Mouse (Mus musculus) midbrain, embryonic 10.5 days (tissue): ENCODE measurements around the gene Clip2. TPM values are rescaled to one million over a fixed set of nuclear protein-coding genes. Genes with fewer than 3 reads are reported as not detected.
"Not testable (repeated sequence)": the region's sequence is repeated elsewhere in the genome, so short reads cannot be mapped to it uniquely, and the experiment has no call there.

Experiments
- DNase-seq: peaks from one replicate; pipeline ENCODE4 v3.0.0-alpha.2; 2017; ENCODE audit warnings: low spot score
- H3K27ac ChIP-seq: fragments of 300-500 bp; sonication (generic); replicated peaks from 2 replicates; pipeline ENCODE4 v1.5.1; 2016; ENCODE audit warnings: mild to moderate bottlenecking
- H3K27me3 ChIP-seq: fragments of 300-500 bp; sonication (generic); 2 replicates; pipeline ENCODE4 v1.6.1; 2016; ENCODE audit warnings: low read depth, mild to moderate bottlenecking; ENCODE audit not compliant: poor library complexity, severe bottlenecking
- H3K36me3 ChIP-seq: fragments of 300-500 bp; sonication (generic); 2 replicates; pipeline ENCODE4 v1.6.1; 2016; ENCODE audit warnings: mild to moderate bottlenecking, moderate library complexity
- H3K4me1 ChIP-seq: fragments of 300-500 bp; sonication (generic); 2 replicates; pipeline ENCODE4 v1.6.1; 2016
- H3K4me3 ChIP-seq: fragments of 300-500 bp; sonication (generic); 2 replicates; pipeline ENCODE4 v1.5.1; 2016; ENCODE audit warnings: mild to moderate bottlenecking, moderate library complexity
- H3K9me3 ChIP-seq: fragments of 300-500 bp; sonication (generic); replicated peaks from 2 replicates; pipeline ENCODE4 v1.6.1; 2016; ENCODE audit warnings: mild to moderate bottlenecking
- whole genome bisulfite sequencing: fragments of 180-500 bp; shearing (Covaris S2); methylation state at CpG from one replicate; pipeline ENCODE4 v1.1.7; 2016; 5-methylcytosine and 5-hydroxymethylcytosine counted together
- polyA plus RNA-seq: library from polyadenylated mRNA; unstranded; fragments of >200 nt; fragmentation: Nextera tagmentation; extraction: Ambion mirVana; gene quantifications from 2 replicates; pipeline ENCODE4 v1.2.1, GENCODE M21; 2016

Clip2 gene
- polyA plus RNA-seq, 1 experiment from 2014 or later = 4.6 TPM

DNA sequence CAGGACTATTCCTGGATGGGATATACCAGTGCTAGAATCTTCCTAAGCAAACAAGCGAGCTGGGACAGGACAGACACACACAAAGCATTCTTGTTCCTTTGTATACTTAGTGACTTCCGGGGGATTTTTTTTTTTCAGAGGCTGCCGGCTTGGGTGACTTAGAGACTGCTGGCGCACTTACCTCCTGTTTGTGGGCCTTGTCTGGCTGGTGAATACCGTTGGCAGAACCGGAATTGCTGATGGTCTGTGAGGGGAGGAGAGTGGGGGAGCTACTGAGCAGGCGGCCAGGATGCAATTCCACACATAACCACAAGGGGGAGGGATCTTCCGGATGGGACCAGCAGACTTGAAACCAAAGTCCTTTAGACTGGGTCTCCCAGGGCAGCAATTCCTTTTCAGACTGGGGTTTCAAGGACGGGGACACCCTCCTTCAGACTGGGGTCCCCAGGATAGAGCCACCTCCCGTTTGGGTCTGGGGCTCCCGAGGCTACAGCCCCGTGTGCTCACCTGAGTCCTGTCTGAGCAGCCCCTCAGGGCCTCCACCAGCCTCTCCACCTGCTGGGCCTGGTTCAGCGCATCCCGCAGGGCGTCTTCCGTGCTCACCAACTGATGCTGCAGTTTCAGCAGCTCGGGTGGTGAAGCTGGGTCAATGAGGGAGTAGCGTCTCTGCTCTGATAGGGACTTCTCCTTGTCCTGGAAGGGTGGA, 60.4 kb downstream of the Clip2 start:
- WGBS = 27% methylated on average over 18 of the region's 18 CpGs
- H3K36me3 ChIP-seq = peaks cover 81% of the 10 kb centered on the region
- peaks cover 7% of the 10 kb centered on the region for H3K4me1 ChIP-seq
- H3K27me3 ChIP-seq = no peaks in the 10 kb centered on the region
- H3K9me3 ChIP-seq = 0 out of 2 replicates have a peak, but pooled peaks cover under 1% of the 10 kb centered on the region
- H3K4me3 ChIP-seq = no peak overlapping the region
- 0 out of 2 replicates have a peak overlapping the region, but pooled peaks have one; percentile 19 for H3K27ac ChIP-seq
- DNase-seq = peak; percentile 87

DNA sequence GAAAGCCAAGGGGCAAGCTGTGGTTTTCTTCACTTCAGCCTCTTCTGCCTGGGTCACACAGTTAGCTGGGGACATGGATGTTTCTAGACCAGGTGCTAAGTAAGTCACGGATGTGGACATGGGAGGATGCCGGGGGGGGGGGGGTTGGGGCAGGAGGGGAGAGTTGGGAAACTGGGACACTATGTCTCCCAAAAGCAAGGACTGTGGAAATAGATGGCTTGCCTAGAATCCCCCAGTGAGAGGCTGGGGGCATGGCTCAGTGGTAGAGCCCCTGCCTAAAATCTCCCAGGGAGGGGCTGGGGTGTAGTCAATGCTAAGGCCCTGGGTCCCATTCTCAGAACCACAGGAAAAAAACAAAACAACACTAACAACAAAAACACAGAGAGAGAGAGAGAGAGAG, 61.0 kb downstream of the Clip2 start:
- DNase-seq = no peak
- no peaks in the 10 kb centered on the region for H3K27me3 ChIP-seq
- H3K27ac ChIP-seq = no peak overlapping the region
- H3K36me3 ChIP-seq = peaks cover 74% of the 10 kb centered on the region
- H3K9me3 ChIP-seq = no peaks in the 10 kb centered on the region
- H3K4me1 ChIP-seq = peaks cover 7% of the 10 kb centered on the region
- WGBS = 90% methylated on average over 2 of the region's 2 CpGs
- H3K4me3 ChIP-seq = no peak overlapping the region

DNA sequence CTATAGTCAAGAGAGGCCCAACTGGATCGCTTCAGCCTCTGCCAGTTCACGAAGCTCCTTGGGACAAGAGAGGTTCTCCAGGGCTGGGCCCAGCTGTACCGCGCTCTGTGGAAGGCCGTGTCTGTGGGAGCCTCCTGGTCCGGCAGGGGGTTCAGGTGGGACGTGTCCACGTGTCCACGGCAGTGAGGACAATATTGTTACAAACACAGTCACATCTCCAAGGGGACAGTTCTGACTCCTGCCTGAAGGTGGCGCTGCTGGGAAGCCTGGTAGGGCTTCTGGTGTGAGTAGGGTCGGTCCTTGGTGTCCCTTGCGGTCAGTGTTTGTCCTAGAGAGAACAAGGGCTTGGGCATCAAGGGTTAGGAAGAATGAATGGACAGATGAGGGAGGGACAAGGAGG, 61.8 kb downstream of the Clip2 start:
- DNase-seq = peak; percentile 35
- peaks cover 67% of the 10 kb centered on the region for H3K36me3 ChIP-seq
- no peaks in the 10 kb centered on the region for H3K27me3 ChIP-seq
- no peak overlapping the region for H3K4me3 ChIP-seq
- peaks cover 7% of the 10 kb centered on the region for H3K4me1 ChIP-seq
- H3K27ac ChIP-seq = no peak overlapping the region
- H3K9me3 ChIP-seq = no peaks in the 10 kb centered on the region
- WGBS = 91% methylated on average over 12 of the region's 12 CpGs

DNA sequence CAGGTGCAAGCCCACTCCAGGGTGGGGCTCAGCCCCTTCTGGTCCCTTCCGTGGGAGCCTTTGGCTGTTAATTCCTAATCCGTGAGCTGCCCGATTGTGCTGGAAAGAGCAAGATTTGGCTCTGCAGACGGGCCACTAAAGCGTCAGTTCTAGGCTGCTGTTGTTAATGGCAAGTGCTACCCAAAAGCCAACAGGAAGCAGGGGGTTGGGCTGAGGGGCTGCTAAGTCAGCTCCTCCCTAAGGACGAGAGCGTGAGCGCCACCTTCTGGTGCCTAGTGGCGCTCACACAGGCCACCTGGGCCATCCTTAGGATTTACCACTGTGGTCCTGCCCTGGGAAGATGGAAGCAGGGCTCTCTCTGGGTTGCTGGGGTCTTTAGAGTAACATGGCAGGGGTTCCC, 62.7 kb downstream of the Clip2 start:
- peak overlapping the region; percentile 28; the same call in 1 of the 2 replicates for H3K27ac ChIP-seq
- H3K9me3 ChIP-seq = no peaks in the 10 kb centered on the region
- H3K4me3 ChIP-seq = no peak overlapping the region
- 27% methylated on average over 9 of the region's 9 CpGs for WGBS
- H3K27me3 ChIP-seq = no peaks in the 10 kb centered on the region
- DNase-seq = peak; percentile 43
- H3K36me3 ChIP-seq = peaks cover 59% of the 10 kb centered on the region
- peaks cover 7% of the 10 kb centered on the region for H3K4me1 ChIP-seq

DNA sequence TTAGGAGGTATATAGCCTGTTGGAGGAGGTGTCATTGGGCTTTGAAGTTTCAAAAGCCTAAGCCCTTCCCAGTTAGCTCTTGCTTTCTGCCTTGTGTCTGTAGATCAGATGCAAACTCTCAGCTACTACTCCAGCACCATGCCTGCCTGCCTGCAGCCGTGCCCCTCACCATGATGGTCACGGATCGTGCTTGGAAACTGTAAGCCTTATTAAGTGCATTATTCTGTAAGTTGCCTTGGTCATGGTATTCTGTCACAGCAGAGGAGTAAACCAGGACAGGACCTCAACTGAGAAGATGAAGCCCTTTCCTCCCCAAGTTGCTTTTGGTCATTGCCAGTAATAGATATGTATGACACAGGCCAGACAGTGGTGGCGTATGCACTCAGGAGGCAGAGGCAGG, 63.6 kb downstream of the Clip2 start:
- peaks cover 7% of the 10 kb centered on the region for H3K4me1 ChIP-seq
- 92% methylated on average over 4 of the region's 4 CpGs for WGBS
- no peak for DNase-seq

DNA sequence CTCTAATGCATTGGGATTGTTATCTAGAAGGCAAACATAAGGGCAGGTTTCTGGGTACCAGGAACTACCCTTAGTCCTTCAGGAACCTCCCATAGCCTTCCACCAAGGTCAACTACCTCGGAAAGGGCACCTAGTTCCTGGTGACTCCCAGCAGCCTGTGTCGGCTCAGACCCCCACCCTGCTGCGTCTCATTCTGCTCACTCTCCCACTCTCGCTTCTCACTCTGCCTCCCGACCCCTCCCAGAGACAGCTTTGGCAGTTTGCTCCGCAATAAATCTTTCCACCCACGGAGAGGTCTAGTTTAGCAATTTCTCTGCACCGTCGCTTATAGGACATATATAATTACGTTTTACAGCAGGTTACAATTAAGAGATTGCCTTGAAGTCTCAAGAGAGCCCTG, 64.2 kb downstream of the Clip2 start:
- Histone ChIP-seq H3K36me3 (peaks cover 44% of the 10 kb centered on the region), H3K27me3 (no peaks in the 10 kb centered on the region), H3K4me1 (peaks cover 7% of the 10 kb centered on the region), H3K27ac (no peak overlapping the region), H3K4me3 (no peak overlapping the region), H3K9me3 (no peaks in the 10 kb centered on the region)
- 83% methylated on average over 10 of the region's 10 CpGs for WGBS
- no peak for DNase-seq

More for the DNA sequence above, 63.6 kb downstream of the Clip2 start:
- Histone ChIP-seq H3K27me3 (no peaks in the 10 kb centered on the region), H3K9me3 (no peaks in the 10 kb centered on the region), H3K27ac (no peak overlapping the region), H3K4me3 (no peak overlapping the region), H3K36me3 (peaks cover 49% of the 10 kb centered on the region)

DNA sequence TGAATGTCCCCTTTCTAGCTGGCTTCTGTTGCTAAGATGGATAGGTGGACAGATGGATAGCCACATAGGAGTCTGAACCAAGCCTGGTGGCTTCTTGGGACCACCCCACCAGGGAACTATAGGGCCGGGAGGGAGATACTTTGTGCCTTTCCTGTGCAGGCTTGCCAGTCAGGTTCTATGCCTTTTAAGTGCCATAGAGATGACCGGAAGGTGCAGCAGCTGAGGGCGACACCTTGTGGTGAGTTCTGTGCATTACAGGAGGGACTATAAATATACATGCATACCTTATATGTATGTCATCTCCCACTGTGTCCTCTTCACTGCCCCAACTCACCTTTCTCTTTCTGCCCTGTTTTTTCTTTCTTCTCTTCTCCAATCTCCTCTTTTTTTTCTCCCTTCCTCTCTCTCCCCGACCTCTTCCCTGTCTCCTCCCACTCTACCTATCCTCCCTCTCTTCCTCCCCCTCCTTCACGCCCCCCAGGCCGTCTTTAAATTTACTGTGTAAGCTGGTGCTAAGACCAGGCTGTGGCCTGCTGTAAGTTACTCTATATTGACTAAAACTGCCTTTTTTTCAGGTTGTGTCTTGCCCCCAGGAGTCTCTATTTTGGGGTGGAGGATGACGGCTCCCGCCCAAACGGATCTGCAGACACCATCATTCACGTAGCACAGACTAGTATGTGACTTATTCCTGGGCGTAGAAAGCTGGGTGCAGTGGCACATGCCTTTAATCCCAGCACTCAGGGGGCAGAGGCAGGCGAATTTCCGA, 66.2 kb downstream of the Clip2 start:
- Histone ChIP-seq H3K4me3 (no peak overlapping the region), H3K9me3 (no peaks in the 10 kb centered on the region), H3K36me3 (peaks cover 26% of the 10 kb centered on the region), H3K4me1 (peaks cover 7% of the 10 kb centered on the region), H3K27ac (no peak overlapping the region), H3K27me3 (no peaks in the 10 kb centered on the region)
- peak; percentile 80 for DNase-seq
- WGBS = 64% methylated on average over 13 of the region's 13 CpGs

DNA sequence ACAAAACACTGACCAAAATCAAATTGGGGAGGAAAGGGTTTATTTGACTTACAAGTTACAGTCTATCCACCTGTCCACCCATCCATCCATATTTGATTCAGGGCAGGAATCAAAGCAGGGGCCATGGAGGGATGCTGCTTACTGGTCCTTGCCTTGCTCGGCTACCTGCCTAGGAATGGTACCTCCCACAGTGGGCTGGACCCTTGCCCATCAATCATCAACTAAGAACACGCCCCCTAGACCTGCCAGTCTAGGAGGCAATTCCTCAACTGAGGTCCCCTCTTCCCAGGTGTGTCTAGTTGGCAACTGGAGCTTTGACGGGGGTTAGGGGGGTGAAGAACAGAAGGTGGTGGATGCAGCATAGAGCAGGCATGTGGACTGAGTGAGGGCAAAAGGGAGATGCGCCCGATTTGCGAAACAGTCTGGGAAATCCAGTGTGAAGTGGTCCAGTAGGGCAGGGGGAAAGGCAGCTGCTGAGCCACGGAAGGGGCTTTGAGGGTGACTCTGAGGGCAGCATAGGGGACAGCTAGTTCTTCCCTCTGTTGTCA, 67.0 kb downstream of the Clip2 start:
- 90% methylated on average over 7 of the region's 7 CpGs for WGBS
- DNase-seq = no peak
- H3K27me3 ChIP-seq = no peaks in the 10 kb centered on the region
- H3K27ac ChIP-seq = no peak overlapping the region
- H3K4me3 ChIP-seq = no peak overlapping the region
- H3K4me1 ChIP-seq = peaks cover 7% of the 10 kb centered on the region
- no peaks in the 10 kb centered on the region for H3K9me3 ChIP-seq
- peaks cover 18% of the 10 kb centered on the region for H3K36me3 ChIP-seq

DNA sequence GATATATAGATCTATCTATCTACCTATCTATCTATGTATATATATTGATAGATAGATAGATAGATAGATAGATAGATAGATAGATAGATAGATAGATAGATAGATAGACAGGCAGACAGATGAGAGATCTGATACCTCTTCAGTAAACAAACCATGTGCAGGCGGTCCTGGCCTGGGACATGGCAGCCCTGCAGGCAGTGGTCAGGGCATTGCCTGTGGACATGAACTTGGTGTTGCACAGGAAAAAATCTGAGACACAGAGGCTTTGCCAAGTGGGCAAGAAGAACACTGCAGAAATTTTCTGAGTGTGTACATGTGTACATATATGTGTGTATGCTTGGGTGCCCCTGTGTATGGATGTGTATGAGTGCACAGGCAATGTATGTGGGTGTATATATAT, 68.9 kb downstream of the Clip2 start:
- Histone ChIP-seq H3K27ac (no peak overlapping the region), H3K36me3 (no peaks in the 10 kb centered on the region), H3K4me3 (no peak overlapping the region), H3K27me3 (no peaks in the 10 kb centered on the region), H3K9me3 (no peaks in the 10 kb centered on the region), H3K4me1 (no peaks in the 10 kb centered on the region)
- WGBS = 74% methylated on average over 1 of the region's 1 CpGs
- no peak for DNase-seq

DNA sequence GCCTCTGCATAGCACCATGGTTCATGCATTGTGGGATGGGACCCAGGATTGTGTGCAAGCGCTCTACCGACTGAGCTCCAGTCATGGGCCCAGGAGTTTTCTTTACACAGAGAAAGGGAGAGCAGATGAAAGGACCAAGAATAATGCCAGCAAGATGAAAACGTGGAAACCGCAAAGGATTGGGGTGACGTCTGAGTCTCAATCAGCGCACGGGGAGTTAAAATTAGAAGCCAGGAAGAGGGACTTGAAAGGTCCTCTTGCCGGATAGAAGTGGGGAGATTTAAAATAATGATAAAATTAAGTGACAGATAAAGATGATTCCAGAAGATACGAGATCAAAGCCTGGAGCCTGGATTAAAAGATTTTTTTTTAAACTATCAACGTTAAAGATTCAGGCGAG, 69.9 kb downstream of the Clip2 start:
- WGBS = 72% methylated on average over 11 of the region's 11 CpGs
- Histone ChIP-seq H3K9me3 (no peaks in the 10 kb centered on the region), H3K27me3 (no peaks in the 10 kb centered on the region), H3K4me1 (no peaks in the 10 kb centered on the region), H3K27ac (no peak overlapping the region), H3K36me3 (no peaks in the 10 kb centered on the region), H3K4me3 (no peak overlapping the region)
- no peak for DNase-seq

DNA sequence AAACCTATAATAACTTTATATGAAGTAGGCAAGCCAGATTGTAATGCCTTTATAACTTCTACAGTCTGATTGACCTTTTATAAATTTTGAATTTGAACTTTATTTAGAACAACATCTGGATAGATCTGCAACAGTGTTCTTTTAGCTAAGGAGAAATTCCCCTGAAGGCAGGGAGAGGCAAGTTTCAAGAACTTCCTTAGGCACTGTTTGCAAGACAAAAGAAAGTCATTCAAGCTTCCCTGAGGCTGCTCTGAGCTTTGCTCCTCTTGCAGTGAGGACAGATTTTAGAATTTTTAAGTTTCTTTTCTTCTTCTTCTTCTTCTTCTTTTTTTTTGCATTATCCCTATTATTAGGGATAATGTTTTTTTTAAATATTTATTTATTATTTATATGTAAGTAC, 73.3 kb downstream of the Clip2 start:
- not testable (repeated sequence) for H3K4me3 ChIP-seq, H3K27ac ChIP-seq, DNase-seq, H3K36me3 ChIP-seq, H3K4me1 ChIP-seq, H3K27me3 ChIP-seq, H3K9me3 ChIP-seq

DNA sequence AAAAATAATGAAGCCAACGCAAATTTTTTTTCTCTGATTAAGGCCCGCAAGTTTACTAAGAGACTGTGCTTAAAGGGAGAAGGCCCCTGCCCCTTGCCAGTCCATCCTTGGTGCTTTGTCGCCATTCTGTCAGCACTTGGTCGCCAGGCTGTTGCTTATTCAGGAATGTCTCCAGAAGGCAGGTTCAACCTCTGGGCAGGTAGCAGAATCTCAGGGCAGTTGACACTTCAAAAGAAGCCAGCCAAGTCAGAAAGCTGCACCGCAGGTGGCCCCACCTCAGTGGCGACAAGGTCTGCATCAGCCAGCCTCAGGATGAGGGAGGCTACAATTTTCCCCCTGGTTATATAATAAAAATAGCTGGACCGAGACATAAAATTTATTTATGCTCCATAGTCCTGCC, 76.5 kb downstream of the Clip2 start:
- not testable (repeated sequence) for DNase-seq, H3K9me3 ChIP-seq, H3K27ac ChIP-seq, H3K4me3 ChIP-seq, H3K36me3 ChIP-seq, H3K27me3 ChIP-seq, H3K4me1 ChIP-seq
- 91% methylated on average over 7 of the region's 7 CpGs for WGBS

DNA sequence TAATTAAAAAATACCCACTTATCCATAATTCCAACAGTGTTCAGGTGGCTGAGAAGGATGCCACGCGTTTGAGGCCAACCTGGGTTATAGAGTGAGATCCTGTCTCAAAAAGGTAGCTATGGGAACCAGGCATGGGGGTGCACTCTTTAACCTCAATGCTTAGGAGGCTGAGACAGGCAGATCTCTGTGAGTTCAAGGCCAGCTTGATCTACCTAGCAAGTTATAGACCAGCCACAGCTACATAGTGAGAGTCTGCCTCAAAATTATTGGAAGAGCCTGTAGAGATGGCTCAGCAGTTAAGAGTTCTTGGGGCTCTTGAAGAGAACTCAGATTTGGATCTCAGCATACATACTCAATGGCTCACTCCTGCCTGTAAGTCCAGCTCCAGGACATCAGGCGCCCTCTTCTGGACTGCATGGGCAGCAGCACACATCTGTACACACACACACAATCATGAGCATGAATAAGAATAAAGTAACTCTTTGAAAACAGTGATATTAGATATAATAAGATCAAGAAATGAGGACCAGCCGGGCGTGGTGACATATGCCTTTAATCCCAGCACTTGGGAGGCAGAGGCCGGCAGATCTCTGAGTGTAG, 77.1 kb downstream of the Clip2 start:
- 95% methylated on average over 6 of the region's 6 CpGs for WGBS
- DNase-seq = no peak
- H3K9me3 ChIP-seq = no peaks in the 10 kb centered on the region; the same call in 1 of the 2 replicates
- H3K36me3 ChIP-seq = no peaks in the 10 kb centered on the region
- no peaks in the 10 kb centered on the region for H3K4me1 ChIP-seq
- no peak overlapping the region for H3K4me3 ChIP-seq
- H3K27ac ChIP-seq = no peak overlapping the region
- no peaks in the 10 kb centered on the region for H3K27me3 ChIP-seq
